Mouse (Mus musculus): ENCODE data around the gene Sh3glb2. TPM values are rescaled to one million over a fixed set of nuclear protein-coding genes. Genes with fewer than 3 reads are reported as not detected.

Sh3glb2 gene
- total and polyA plus RNA-seq, 2 experiments from 2014 or later, result 171 to 410 TPM

- ATAC-seq (no peak), DNase-seq (ENCODE audit: low spot score) (no peak)
- no peaks in the 10 kb centered on the region for H3K4me1 ChIP-seq (ENCODE audit: insufficient read depth, low read length)
- WGBS, result 95% methylated on average over 7 of the region's 7 CpGs
- TF ChIP-seq CTCF (IDR thresholded peaks at IDR 0.05; ENCODE audit: low read depth), result no peak
- peaks cover 80% of the 10 kb centered on the region for H3K36me3 ChIP-seq (ENCODE audit: insufficient read depth, low read length)
- no peaks in the 10 kb centered on the region for H3K27me3 ChIP-seq (ENCODE audit: insufficient read depth, low read length)
- no peak overlapping the region for H3K9ac ChIP-seq (replicated peaks; ENCODE audit: low read length)
- H3K4me2 ChIP-seq (ENCODE audit: low read depth, low read length), result no peak overlapping the region
- H3K4me3 ChIP-seq (ENCODE audit: low read length), result no peak overlapping the region
- no peaks in the 10 kb centered on the region for H3K9me3 ChIP-seq (ENCODE audit: low read length)
- H3K27ac ChIP-seq, result no peak overlapping the region
Observed at GRCm38 (mm10) chr2:30306087-30306486, 53.0 kb downstream of the Sh3glb2 start.

- Histone ChIP-seq H3K4me3 (ENCODE audit: low read length) (no peak overlapping the region), H3K9me3 (ENCODE audit: low read length) (no peaks in the 10 kb centered on the region), H3K4me1 (ENCODE audit: insufficient read depth, low read length) (no peaks in the 10 kb centered on the region), H3K36me3 (ENCODE audit: insufficient read depth, low read length) (peaks cover 57% of the 10 kb centered on the region), H3K27me3 (ENCODE audit: insufficient read depth, low read length) (no peaks in the 10 kb centered on the region), H3K9ac (replicated peaks; ENCODE audit: low read length) (no peak overlapping the region), H3K4me2 (ENCODE audit: low read depth, low read length) (no peak overlapping the region), H3K27ac (no peak overlapping the region)
- no peak for TF ChIP-seq CTCF (IDR thresholded peaks at IDR 0.05; ENCODE audit: low read depth)
- no peak for ATAC-seq
- WGBS, result 95% methylated on average over 5 of the region's 5 CpGs
- no peak for DNase-seq (ENCODE audit: low spot score)
Observed at GRCm38 (mm10) chr2:30299966-30300365, 59.2 kb downstream of the Sh3glb2 start.

GRCm38 (mm10) chr2:30299525-30299924 is 59.6 kb downstream of the Sh3glb2 start:
- Histone ChIP-seq H3K4me3 (ENCODE audit: low read length) (no peak overlapping the region), H3K9me3 (ENCODE audit: low read length) (no peaks in the 10 kb centered on the region), H3K27me3 (ENCODE audit: insufficient read depth, low read length) (no peaks in the 10 kb centered on the region), H3K27ac (no peak overlapping the region), H3K36me3 (ENCODE audit: insufficient read depth, low read length) (peaks cover 52% of the 10 kb centered on the region), H3K9ac (replicated peaks; ENCODE audit: low read length) (no peak overlapping the region), H3K4me2 (ENCODE audit: low read depth, low read length) (no peak overlapping the region), H3K4me1 (ENCODE audit: insufficient read depth, low read length) (no peaks in the 10 kb centered on the region)
- ATAC-seq, result no peak
- peak; percentile 7 for DNase-seq (ENCODE audit: low spot score)
- WGBS, result 82% methylated on average over 3 of the region's 3 CpGs
- peak; percentile 24; the same call in 1 of the 2 replicates for TF ChIP-seq CTCF (IDR thresholded peaks at IDR 0.05; ENCODE audit: low read depth)

Small RNA genes within 50 kb of the gene (microRNA-seq; reads per million reads assigned to microRNA genes)
- 0 reads per million in 2 experiments for gene Gm47292

Other genes starting within 250 kb of the Sh3glb2 start
- 77.6 and 99.2 TPM in 2 replicates for gene Zer1, start 234.8 kb downstream of the Sh3glb2 start, total RNA-seq (2014; rRNA removed)
- gene Zer1, start 234.8 kb downstream of the Sh3glb2 start, polyA plus RNA-seq (2015; fragmentation: Nextera tagmentation; extraction: Ambion mirVana), result 14.0 and 14.6 TPM in 2 replicates
- 106 and 109 TPM in 2 replicates for gene Tbc1d13, start 225.6 kb downstream of the Sh3glb2 start, total RNA-seq (2014; rRNA removed)
- gene Tbc1d13, start 225.6 kb downstream of the Sh3glb2 start, polyA plus RNA-seq (2015; fragmentation: Nextera tagmentation; extraction: Ambion mirVana), result 9.4 and 10.8 TPM in 2 replicates
- gene Endog, start 187.8 kb downstream of the Sh3glb2 start, total RNA-seq (2014; rRNA removed), result 63.7 and 64.1 TPM in 2 replicates
- 42.2 and 42.7 TPM in 2 replicates for gene Endog, start 187.8 kb downstream of the Sh3glb2 start, polyA plus RNA-seq (2015; fragmentation: Nextera tagmentation; extraction: Ambion mirVana)
- gene Spout1, start 180.9 kb downstream of the Sh3glb2 start, total RNA-seq (2014; rRNA removed), result 32.6 and 48.2 TPM in 2 replicates
- 52.6 and 56.1 TPM in 2 replicates for gene Spout1, start 180.9 kb downstream of the Sh3glb2 start, polyA plus RNA-seq (2015; fragmentation: Nextera tagmentation; extraction: Ambion mirVana)
- 23.9 and 34.3 TPM in 2 replicates for gene Kyat1, start 153.5 kb downstream of the Sh3glb2 start, total RNA-seq (2014; rRNA removed)
- gene Kyat1, start 153.5 kb downstream of the Sh3glb2 start, polyA plus RNA-seq (2015; fragmentation: Nextera tagmentation; extraction: Ambion mirVana), result 17.0 and 17.9 TPM in 2 replicates
- gene Lrrc8a, start 121.6 kb downstream of the Sh3glb2 start, total RNA-seq (2014; rRNA removed), result 66.2 and 68.4 TPM in 2 replicates
- gene Lrrc8a, start 121.6 kb downstream of the Sh3glb2 start, polyA plus RNA-seq (2015; fragmentation: Nextera tagmentation; extraction: Ambion mirVana), result 59.7 and 61.9 TPM in 2 replicates
- 6.8 and 15.1 TPM in 2 replicates for gene Gm28035, start 118.8 kb downstream of the Sh3glb2 start, total RNA-seq (2014; rRNA removed)
- gene Gm28035, start 118.8 kb downstream of the Sh3glb2 start, polyA plus RNA-seq (2015; fragmentation: Nextera tagmentation; extraction: Ambion mirVana), result 0.25 and 0.31 TPM in 2 replicates
- gene Phyhd1, start 93.1 kb downstream of the Sh3glb2 start, total RNA-seq (2014; rRNA removed), result 5.6 and 8.9 TPM in 2 replicates
- 6.2 and 7.4 TPM in 2 replicates for gene Phyhd1, start 93.1 kb downstream of the Sh3glb2 start, polyA plus RNA-seq (2015; fragmentation: Nextera tagmentation; extraction: Ambion mirVana)
- gene Gm28038, start 78.3 kb downstream of the Sh3glb2 start, total RNA-seq (2014; rRNA removed), result not detected in 2 replicates
- gene Gm28038, start 78.3 kb downstream of the Sh3glb2 start, polyA plus RNA-seq (2015; fragmentation: Nextera tagmentation; extraction: Ambion mirVana), result not detected in 2 replicates
- gene Dolk, start 73.0 kb downstream of the Sh3glb2 start, total RNA-seq (2014; rRNA removed), result 43.7 and 50.4 TPM in 2 replicates
- gene Dolk, start 73.0 kb downstream of the Sh3glb2 start, polyA plus RNA-seq (2015; fragmentation: Nextera tagmentation; extraction: Ambion mirVana), result 42.1 and 43.5 TPM in 2 replicates
- 32.6 and 51.0 TPM in 2 replicates for gene Nup188, start 72.9 kb downstream of the Sh3glb2 start, total RNA-seq (2014; rRNA removed)
- gene Nup188, start 72.9 kb downstream of the Sh3glb2 start, polyA plus RNA-seq (2015; fragmentation: Nextera tagmentation; extraction: Ambion mirVana), result 11.9 and 12.6 TPM in 2 replicates
- gene Miga2, start 4.9 kb upstream of the Sh3glb2 start, total RNA-seq (2014; rRNA removed), result 67.6 and 79.9 TPM in 2 replicates
- gene Miga2, start 4.9 kb upstream of the Sh3glb2 start, polyA plus RNA-seq (2015; fragmentation: Nextera tagmentation; extraction: Ambion mirVana), result 34.4 and 35.3 TPM in 2 replicates
- gene Dolpp1, start 32.9 kb upstream of the Sh3glb2 start, total RNA-seq (2014; rRNA removed), result 119 and 122 TPM in 2 replicates
- gene Dolpp1, start 32.9 kb upstream of the Sh3glb2 start, polyA plus RNA-seq (2015; fragmentation: Nextera tagmentation; extraction: Ambion mirVana), result 48.2 and 49.4 TPM in 2 replicates
- gene Crat, start 56.5 kb upstream of the Sh3glb2 start, total RNA-seq (2014; rRNA removed), result 49.3 and 51.5 TPM in 2 replicates
- 26.0 and 27.6 TPM in 2 replicates for gene Crat, start 56.5 kb upstream of the Sh3glb2 start, polyA plus RNA-seq (2015; fragmentation: Nextera tagmentation; extraction: Ambion mirVana)
- gene Ptpa, start 56.7 kb upstream of the Sh3glb2 start, total RNA-seq (2014; rRNA removed), result 140 and 156 TPM in 2 replicates
- 133 and 138 TPM in 2 replicates for gene Ptpa, start 56.7 kb upstream of the Sh3glb2 start, polyA plus RNA-seq (2015; fragmentation: Nextera tagmentation; extraction: Ambion mirVana)
- gene Ier5l, start 114.9 kb upstream of the Sh3glb2 start, total RNA-seq (2014; rRNA removed), result 26.5 and 30.2 TPM in 2 replicates
- 2.4 and 2.8 TPM in 2 replicates for gene Ier5l, start 114.9 kb upstream of the Sh3glb2 start, polyA plus RNA-seq (2015; fragmentation: Nextera tagmentation; extraction: Ambion mirVana)
- gene Cstad, start 235.7 kb upstream of the Sh3glb2 start, total RNA-seq (2014; rRNA removed), result 1.3 and 4.6 TPM in 2 replicates
- gene Cstad, start 235.7 kb upstream of the Sh3glb2 start, polyA plus RNA-seq (2015; fragmentation: Nextera tagmentation; extraction: Ambion mirVana), result 0.54 TPM in 1 of 2 replicates, not detected in the other

All from hindbrain, postnatal 0 days (tissue).